Mouse (Mus musculus): ENCODE data around the gene Ankrd55. TPM values are rescaled to one million over a fixed set of nuclear protein-coding genes. Genes with fewer than 3 reads are reported as not detected.

Ankrd55 gene
- polyA plus RNA-seq, 1 experiment from 2014 or later, result 1.3 TPM

DNA sequence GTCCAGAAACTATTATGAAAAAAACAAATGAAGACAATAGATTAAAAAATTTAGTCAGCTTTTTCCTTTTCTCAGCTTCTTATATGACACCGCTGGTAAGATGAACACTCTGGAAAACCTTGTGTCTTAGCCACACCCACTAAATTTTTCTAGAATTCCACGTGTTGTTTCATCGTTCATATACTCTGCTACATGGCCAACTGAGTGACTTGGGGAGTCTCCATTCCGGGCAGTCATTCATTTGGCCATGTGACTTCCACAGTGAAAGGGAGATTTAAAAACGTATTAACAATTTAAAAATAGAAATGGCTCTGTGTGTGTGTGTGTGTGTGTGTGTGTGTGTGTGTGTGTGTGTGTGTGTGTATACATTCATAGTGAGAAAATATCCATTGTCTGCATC, 77.1 kb downstream of the Ankrd55 start:
- Histone ChIP-seq H3K4me1 (no peaks in the 10 kb centered on the region), H3K9ac (no peak overlapping the region), H3K9me3 (replicated peaks) (no peaks in the 10 kb centered on the region), H3K4me3 (no peak overlapping the region), H3K27ac (no peak overlapping the region), H3K4me2 (no peak overlapping the region), H3K36me3 (ENCODE audit: poor library complexity, severe bottlenecking) (no peaks in the 10 kb centered on the region), H3K27me3 (no peaks in the 10 kb centered on the region)
- ATAC-seq, result no peak
- 81% methylated on average over 5 of the region's 5 CpGs for WGBS

DNA sequence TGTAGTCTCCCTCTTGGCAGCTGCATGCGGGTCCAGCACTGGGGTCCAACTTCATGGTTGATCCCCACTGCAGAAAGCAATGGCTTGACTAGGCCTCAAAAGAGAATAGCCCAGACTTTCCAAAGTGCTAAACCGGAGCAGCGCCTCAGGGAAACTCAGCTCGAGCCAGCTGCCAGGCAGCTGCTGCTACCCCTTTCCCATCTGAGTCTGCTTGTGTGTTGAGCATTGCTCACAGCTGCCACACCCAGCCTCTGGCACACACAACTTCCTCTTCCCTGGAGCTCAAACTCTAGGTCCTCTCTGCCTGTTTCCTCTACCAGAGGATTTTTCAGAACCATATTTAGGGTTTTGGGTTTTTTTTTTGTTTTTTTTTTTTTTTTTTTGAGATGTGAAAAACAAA, 77.5 kb downstream of the Ankrd55 start:
- WGBS, result 71% methylated on average over 4 of the region's 4 CpGs
- no peak overlapping the region for H3K4me2 ChIP-seq
- H3K9me3 ChIP-seq (replicated peaks), result no peaks in the 10 kb centered on the region
- H3K27ac ChIP-seq, result no peak overlapping the region
- H3K36me3 ChIP-seq (ENCODE audit: poor library complexity, severe bottlenecking), result no peaks in the 10 kb centered on the region
- no peaks in the 10 kb centered on the region for H3K4me1 ChIP-seq
- no peak for ATAC-seq
- no peak overlapping the region for H3K9ac ChIP-seq
- H3K27me3 ChIP-seq, result no peaks in the 10 kb centered on the region
- H3K4me3 ChIP-seq, result no peak overlapping the region

DNA sequence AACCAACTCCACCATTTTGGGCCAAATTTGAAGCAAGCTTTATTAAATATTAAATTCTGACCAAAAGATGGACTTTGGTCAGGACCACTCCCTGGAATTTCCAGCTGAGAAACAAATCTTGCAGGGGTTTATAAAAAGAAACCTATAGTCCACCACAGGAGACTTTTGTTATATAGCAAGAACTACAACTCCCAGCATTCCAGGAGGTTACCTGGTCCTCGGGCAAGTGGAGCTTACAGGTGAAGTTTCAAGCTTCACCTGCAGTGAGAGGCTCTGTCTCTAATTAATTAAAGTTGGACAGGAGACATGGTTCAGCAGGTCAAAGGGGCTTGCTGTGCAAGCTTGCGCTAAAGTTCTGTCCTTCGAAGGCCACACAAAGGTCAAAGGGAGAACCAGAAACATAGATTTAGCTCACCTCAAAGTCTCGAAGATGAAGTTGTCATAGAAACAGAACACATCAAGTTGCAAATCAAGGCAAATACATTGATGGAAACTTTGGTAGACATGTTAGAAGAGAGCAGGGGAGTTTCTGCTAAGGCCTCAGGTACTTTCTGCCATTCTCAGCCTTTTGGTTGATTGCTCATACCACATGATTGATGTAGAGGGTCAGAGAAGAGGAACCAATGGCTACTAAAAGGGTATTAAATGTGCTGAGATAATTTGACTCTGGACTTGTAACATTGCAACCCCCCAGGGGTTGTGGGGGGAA, 78.2 kb downstream of the Ankrd55 start:
- no peak overlapping the region for H3K9ac ChIP-seq
- no peaks in the 10 kb centered on the region for H3K36me3 ChIP-seq (ENCODE audit: poor library complexity, severe bottlenecking)
- no peaks in the 10 kb centered on the region for H3K4me1 ChIP-seq
- 90% methylated on average over 4 of the region's 4 CpGs for WGBS
- H3K27me3 ChIP-seq, result no peaks in the 10 kb centered on the region
- ATAC-seq, result no peak
- H3K4me3 ChIP-seq, result no peak overlapping the region
- H3K4me2 ChIP-seq, result no peak overlapping the region
- H3K9me3 ChIP-seq (replicated peaks), result no peaks in the 10 kb centered on the region
- no peak overlapping the region for H3K27ac ChIP-seq

DNA sequence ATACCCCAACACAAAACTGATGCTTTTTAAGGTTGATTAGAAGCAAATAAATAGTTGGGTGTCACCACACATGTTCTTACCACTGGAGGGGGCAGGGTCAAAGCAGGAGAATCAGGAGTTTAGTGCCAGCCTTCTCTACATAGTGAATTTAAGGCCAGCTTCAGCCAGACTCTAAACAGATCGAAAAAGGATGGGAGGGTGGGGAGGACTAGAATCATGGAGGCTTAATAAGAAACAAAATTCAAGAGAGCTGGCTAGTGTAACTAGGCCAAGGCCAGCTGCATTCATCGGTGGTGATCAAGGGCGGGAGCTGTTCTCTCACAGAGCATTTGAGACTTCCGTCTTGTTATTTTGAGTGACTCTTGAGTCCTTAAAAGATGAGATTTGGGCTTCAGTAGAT, 83.5 kb downstream of the Ankrd55 start:
- Histone ChIP-seq H3K4me1 (peaks cover 10% of the 10 kb centered on the region), H3K9ac (no peak overlapping the region), H3K9me3 (replicated peaks) (no peaks in the 10 kb centered on the region), H3K4me2 (no peak overlapping the region), H3K27me3 (no peaks in the 10 kb centered on the region), H3K4me3 (no peak overlapping the region), H3K27ac (no peak overlapping the region), H3K36me3 (ENCODE audit: poor library complexity, severe bottlenecking) (no peaks in the 10 kb centered on the region)
- ATAC-seq, result no peak
- WGBS, result 94% methylated on average over 4 of the region's 4 CpGs

DNA sequence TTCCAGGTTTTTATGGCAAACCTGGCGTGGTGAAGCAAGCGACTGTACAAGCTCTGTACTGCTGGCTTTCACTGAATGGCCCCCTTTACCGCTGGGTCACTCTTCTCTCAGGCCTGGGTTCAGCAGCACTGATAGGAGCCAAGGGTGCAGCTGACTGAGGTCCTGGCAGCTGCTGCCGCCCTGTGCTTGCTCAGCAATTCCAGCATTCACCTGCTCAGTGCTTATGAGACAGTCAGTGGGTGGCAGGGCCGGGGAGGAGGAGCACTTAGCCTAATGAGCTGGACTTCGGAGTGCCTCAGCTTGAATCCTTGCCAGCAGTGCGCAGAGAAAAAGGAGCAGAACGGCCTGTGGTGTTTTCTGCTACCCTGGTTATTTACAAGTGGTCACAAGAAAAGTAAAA, 87.5 kb downstream of the Ankrd55 start:
- ATAC-seq, result peak; percentile 75
- H3K36me3 ChIP-seq (ENCODE audit: poor library complexity, severe bottlenecking), result no peaks in the 10 kb centered on the region
- H3K9ac ChIP-seq, result no peak overlapping the region
- H3K4me3 ChIP-seq, result no peak overlapping the region
- H3K27ac ChIP-seq, result no peak overlapping the region
- H3K27me3 ChIP-seq, result no peaks in the 10 kb centered on the region
- 22% methylated on average over 8 of the region's 8 CpGs for WGBS
- H3K4me1 ChIP-seq, result peaks cover 10% of the 10 kb centered on the region
- no peaks in the 10 kb centered on the region for H3K9me3 ChIP-seq (replicated peaks)
- H3K4me2 ChIP-seq, result no peak overlapping the region

DNA sequence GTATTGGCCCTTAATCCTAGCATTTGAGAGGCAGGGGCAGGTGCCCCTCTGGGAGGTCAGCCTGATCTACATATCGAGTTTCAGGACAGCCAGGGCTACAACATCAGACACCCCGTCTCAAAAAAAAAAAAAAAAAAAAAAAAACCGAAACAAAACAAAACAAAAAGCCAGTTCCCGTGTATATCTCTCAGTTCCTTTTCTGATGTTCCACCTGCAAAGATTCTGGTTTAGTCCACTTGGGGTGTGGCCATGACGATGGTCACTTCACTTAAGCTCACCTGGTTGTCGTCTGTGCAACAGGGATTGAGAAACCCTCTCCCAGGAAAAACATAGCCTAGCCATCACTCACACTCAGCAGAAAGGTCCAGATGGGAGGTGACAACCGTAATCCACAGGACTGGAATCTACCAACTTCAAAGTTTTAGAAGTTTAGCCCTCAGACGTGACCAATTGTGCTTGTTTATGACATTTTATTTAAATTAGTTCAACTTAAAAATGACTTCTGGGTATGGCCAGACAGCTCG, 90.6 kb downstream of the Ankrd55 start:
- Histone ChIP-seq H3K9ac (no peak overlapping the region), H3K27ac (no peak overlapping the region), H3K9me3 (replicated peaks) (no peaks in the 10 kb centered on the region), H3K36me3 (ENCODE audit: poor library complexity, severe bottlenecking) (no peaks in the 10 kb centered on the region), H3K4me2 (no peak overlapping the region), H3K4me3 (no peak overlapping the region), H3K27me3 (no peaks in the 10 kb centered on the region), H3K4me1 (peaks cover 10% of the 10 kb centered on the region)
- no peak for ATAC-seq
- 88% methylated on average over 9 of the region's 9 CpGs for WGBS

DNA sequence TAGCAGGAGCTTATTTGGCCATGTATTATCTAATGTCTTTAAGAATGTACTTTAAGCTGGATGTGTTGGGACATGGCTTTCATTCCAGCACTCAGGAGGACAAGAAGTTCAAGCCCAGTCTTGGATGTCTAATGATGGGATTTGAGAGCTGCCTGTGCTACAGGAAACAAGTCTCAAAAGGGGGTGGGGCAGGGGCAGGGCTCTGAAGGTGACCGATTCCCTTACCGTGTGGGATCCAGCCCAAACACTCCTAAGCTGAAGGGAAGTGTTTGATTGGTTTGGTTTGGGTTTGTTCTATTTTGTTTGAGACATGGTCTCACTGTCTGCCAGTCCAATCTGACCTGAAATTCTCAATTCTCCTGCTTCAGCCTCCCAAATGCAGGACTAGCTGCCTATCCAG, 93.2 kb downstream of the Ankrd55 start:
- Histone ChIP-seq H3K4me2 (no peak overlapping the region), H3K4me3 (no peak overlapping the region), H3K9ac (no peak overlapping the region), H3K4me1 (no peaks in the 10 kb centered on the region; the same call in 1 of the 2 replicates), H3K9me3 (replicated peaks) (no peaks in the 10 kb centered on the region), H3K27me3 (no peaks in the 10 kb centered on the region), H3K27ac (no peak overlapping the region), H3K36me3 (ENCODE audit: poor library complexity, severe bottlenecking) (no peaks in the 10 kb centered on the region)
- 81% methylated on average over 2 of the region's 2 CpGs for WGBS
- ATAC-seq, result no peak

DNA sequence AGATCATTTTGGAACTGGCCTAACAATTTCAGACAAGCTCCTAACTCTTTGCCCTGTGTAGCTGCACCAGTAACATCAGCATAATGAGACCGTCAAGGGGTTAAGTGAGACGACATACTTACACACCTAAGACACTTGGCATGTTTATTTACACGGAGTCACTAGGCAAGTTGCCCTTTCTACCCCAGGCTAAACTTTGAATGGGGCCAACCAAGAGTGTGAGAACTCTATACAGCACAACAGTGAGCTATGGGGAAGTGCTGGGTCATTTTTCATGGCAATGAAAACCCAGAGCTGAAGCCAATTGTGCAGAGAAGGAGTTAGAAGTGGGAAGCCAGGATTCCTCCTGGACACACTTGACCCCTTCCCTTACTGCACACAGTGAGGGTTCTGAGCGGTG, 94.2 kb downstream of the Ankrd55 start:
- no peaks in the 10 kb centered on the region for H3K9me3 ChIP-seq (replicated peaks)
- no peak overlapping the region for H3K4me3 ChIP-seq
- no peak overlapping the region for H3K4me2 ChIP-seq
- WGBS, result 80% methylated on average over 4 of the region's 4 CpGs
- H3K27me3 ChIP-seq, result no peaks in the 10 kb centered on the region
- ATAC-seq, result no peak
- H3K4me1 ChIP-seq, result no peaks in the 10 kb centered on the region
- H3K36me3 ChIP-seq (ENCODE audit: poor library complexity, severe bottlenecking), result no peaks in the 10 kb centered on the region
- no peak overlapping the region for H3K27ac ChIP-seq
- no peak overlapping the region for H3K9ac ChIP-seq

DNA sequence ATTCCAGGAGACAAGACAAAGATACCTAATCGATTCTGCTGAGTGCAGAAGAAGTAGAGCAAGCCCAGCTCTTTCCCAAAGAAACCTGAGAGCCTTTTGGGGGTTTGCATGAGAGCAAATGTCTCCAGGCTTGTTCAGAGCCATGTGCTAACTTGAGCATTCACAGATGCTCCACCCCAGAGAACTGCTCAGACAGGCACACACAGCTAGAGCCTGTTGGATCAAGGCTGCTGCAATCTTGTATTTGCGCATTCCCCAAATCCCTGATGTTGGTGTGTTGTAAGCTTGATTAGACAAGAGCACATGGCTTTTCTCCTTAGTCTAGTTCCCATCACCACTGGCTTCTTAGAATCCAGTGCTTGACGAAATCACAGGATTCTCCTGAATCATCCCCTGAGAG, 94.7 kb downstream of the Ankrd55 start:
- no peak for ATAC-seq
- Histone ChIP-seq H3K4me2 (no peak overlapping the region), H3K4me1 (no peaks in the 10 kb centered on the region), H3K9ac (no peak overlapping the region), H3K27ac (no peak overlapping the region), H3K9me3 (replicated peaks) (no peaks in the 10 kb centered on the region), H3K36me3 (ENCODE audit: poor library complexity, severe bottlenecking) (no peaks in the 10 kb centered on the region), H3K4me3 (no peak overlapping the region), H3K27me3 (no peaks in the 10 kb centered on the region)
- 87% methylated on average over 3 of the region's 3 CpGs for WGBS

DNA sequence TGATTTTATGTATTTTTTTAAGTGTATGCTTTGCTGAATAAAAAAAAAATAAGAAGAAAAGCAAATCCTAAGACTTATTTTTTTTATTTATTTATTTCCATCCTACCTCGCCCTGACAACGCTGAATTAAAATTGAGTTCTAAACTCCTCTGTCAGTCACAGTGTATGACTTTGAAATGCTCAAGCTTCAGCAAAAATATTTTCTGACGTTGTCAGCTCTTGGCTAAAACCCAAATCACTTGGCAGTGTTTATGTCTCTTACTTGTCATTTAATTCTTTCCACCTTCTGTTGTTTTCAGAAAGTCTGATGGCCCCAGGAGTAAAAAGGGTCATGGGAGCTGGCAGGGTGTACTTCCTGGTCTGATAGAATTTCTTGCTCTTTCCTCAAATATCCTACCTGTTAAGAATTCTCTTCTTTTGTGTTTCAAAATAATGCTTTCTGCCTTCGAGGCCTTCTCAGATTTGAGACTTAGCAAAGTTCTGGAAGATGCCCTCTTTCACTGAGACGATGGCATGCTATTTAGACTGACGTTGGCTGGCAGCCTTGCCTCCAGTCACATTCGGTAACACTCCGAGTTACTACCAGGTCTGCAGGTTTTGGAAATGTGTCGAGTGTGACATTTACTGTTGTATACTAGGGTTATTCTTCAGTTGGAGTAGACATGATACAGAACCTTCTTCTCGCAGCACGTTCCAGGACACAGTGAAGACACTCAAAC, 95.8 kb downstream of the Ankrd55 start:
- H3K4me1 ChIP-seq, result no peaks in the 10 kb centered on the region
- no peak overlapping the region for H3K27ac ChIP-seq
- H3K27me3 ChIP-seq, result no peaks in the 10 kb centered on the region
- no peaks in the 10 kb centered on the region for H3K36me3 ChIP-seq (ENCODE audit: poor library complexity, severe bottlenecking)
- H3K4me2 ChIP-seq, result no peak overlapping the region
- H3K9me3 ChIP-seq (replicated peaks), result no peaks in the 10 kb centered on the region
- H3K4me3 ChIP-seq, result no peak overlapping the region
- 84% methylated on average over 11 of the region's 11 CpGs for WGBS
- ATAC-seq, result no peak
- no peak overlapping the region for H3K9ac ChIP-seq

DNA sequence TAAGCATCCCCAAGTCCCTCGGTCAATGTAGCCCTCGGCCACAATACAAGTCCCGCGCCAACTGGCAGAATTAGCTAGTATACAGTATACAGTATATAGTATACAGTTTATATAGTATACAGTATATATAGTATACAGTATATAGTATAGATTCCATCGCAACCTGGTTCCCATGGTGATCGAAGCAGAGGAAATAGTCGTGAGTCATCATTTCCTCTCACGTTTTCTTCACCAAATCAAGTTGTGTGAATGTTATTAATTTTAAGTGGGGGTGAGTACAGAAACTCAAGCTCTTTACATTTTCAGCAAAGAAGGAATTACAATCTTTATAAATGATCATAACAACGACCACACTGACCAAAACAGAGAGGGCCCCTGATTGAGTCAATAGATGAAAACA, 96.8 kb downstream of the Ankrd55 start:
- Histone ChIP-seq H3K4me3 (no peak overlapping the region), H3K4me2 (no peak overlapping the region), H3K9me3 (replicated peaks) (no peaks in the 10 kb centered on the region), H3K27me3 (no peaks in the 10 kb centered on the region), H3K36me3 (ENCODE audit: poor library complexity, severe bottlenecking) (no peaks in the 10 kb centered on the region), H3K4me1 (no peaks in the 10 kb centered on the region), H3K27ac (no peak overlapping the region), H3K9ac (no peak overlapping the region)
- WGBS, result 94% methylated on average over 9 of the region's 9 CpGs
- ATAC-seq, result no peak

DNA sequence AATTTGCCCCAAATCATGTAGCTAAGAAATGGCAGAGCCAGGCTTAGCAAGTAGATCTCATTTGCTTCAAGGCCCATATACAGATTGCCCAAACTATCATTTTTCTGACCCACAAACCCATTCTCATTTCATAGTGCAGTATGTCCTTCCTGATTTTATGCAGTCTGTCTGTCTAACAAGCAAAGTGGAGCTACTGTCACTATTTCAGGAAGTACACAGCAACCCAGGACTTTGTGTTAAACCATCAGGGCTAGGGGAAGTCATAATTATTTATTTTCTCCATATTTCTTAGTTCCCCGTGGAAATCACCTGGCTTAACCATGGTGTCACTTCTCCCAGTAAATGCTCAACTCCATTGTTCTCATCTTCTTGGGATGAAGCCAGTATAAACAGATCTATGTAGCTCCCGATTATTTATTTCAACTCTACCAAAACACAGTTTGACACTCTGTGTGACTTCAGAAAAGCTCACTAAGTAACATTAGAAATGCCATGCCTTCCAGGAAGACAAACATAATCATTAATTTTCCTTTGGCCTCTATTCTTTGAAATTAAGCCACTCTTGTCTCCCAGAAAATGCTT, 98.3 kb downstream of the Ankrd55 start:
- H3K36me3 ChIP-seq (ENCODE audit: poor library complexity, severe bottlenecking), result no peaks in the 10 kb centered on the region
- H3K27ac ChIP-seq, result no peak overlapping the region
- H3K4me1 ChIP-seq, result no peaks in the 10 kb centered on the region
- no peaks in the 10 kb centered on the region for H3K9me3 ChIP-seq (replicated peaks)
- 81% methylated on average over 2 of the region's 2 CpGs for WGBS
- no peak for ATAC-seq
- H3K9ac ChIP-seq, result no peak overlapping the region
- no peak overlapping the region for H3K4me3 ChIP-seq
- no peaks in the 10 kb centered on the region for H3K27me3 ChIP-seq
- no peak overlapping the region for H3K4me2 ChIP-seq

All from forebrain, embryonic 13.5 days (tissue).